Mouse (Mus musculus): ENCODE data around the gene Hnrnpl. TPM values are rescaled to one million over a fixed set of nuclear protein-coding genes. Genes with fewer than 3 reads are reported as not detected.

The Hnrnpl gene
- total and polyA plus RNA-seq, 2 experiments: 90.1 to 109 TPM

GRCm38 (mm10) chr7:28815230-28815629, 6.9 kb downstream of the Hnrnpl start:
- H3K4me1 ChIP-seq (ENCODE audit: control insufficient read depth, insufficient read depth, low read length): peaks cover 16% of the 10 kb centered on the region
- TF ChIP-seq POLR2A (IDR thresholded peaks at IDR 0.05; ENCODE audit: extremely low read depth, insufficient read depth, low read length) (no peak), CTCF (IDR thresholded peaks at IDR 0.05; ENCODE audit: low read depth, low read length) (no peak)
- H3K27me3 ChIP-seq (ENCODE audit: control insufficient read depth, insufficient read depth, low read length): no peaks in the 10 kb centered on the region
- WGBS: 91% methylated on average over 9 of the region's 9 CpGs
- H3K36me3 ChIP-seq (ENCODE audit: control insufficient read depth, insufficient read depth, low read length): peaks cover 75% of the 10 kb centered on the region
- no peak for DNase-seq (ENCODE audit: extremely low read depth, low read depth, low spot score)
- peaks cover 18% of the 10 kb centered on the region; the same call in 1 of the 2 replicates for H3K79me2 ChIP-seq (ENCODE audit: control insufficient read depth, insufficient read depth, low read length)
- H3K4me3 ChIP-seq (ENCODE audit: insufficient read depth, low read depth, low read length): no peak overlapping the region
- no peak overlapping the region for H3K9ac ChIP-seq (ENCODE audit: low read depth, low read length)
- no peak overlapping the region for H3K27ac ChIP-seq (replicated peaks; ENCODE audit: insufficient read depth, low read depth, low read length)

- Histone ChIP-seq H3K36me3 (ENCODE audit: control insufficient read depth, insufficient read depth, low read length) (peaks cover 85% of the 10 kb centered on the region), H3K9ac (ENCODE audit: low read depth, low read length) (peak overlapping the region; percentile 2; the same call in 1 of the 2 replicates), H3K4me1 (ENCODE audit: control insufficient read depth, insufficient read depth, low read length) (peaks cover 26% of the 10 kb centered on the region), H3K79me2 (ENCODE audit: control insufficient read depth, insufficient read depth, low read length) (peaks cover 18% of the 10 kb centered on the region; the same call in 1 of the 2 replicates), H3K27ac (replicated peaks; ENCODE audit: insufficient read depth, low read depth, low read length) (no peak overlapping the region), H3K4me3 (ENCODE audit: insufficient read depth, low read depth, low read length) (no peak overlapping the region), H3K27me3 (ENCODE audit: control insufficient read depth, insufficient read depth, low read length) (no peaks in the 10 kb centered on the region)
- no peak for DNase-seq (ENCODE audit: extremely low read depth, low read depth, low spot score)
- TF ChIP-seq CTCF (IDR thresholded peaks at IDR 0.05; ENCODE audit: low read depth, low read length) (no peak), POLR2A (IDR thresholded peaks at IDR 0.05; ENCODE audit: extremely low read depth, insufficient read depth, low read length) (0 out of 2 replicates have a peak, but pooled peaks have one; percentile 13)
- WGBS: 75% methylated on average over 9 of the region's 9 CpGs
These were observed 7.9 kb downstream of the Hnrnpl start for GRCm38 (mm10) chr7:28816201-28816600.

- Histone ChIP-seq H3K79me2 (ENCODE audit: control insufficient read depth, insufficient read depth, low read length) (peaks cover 17% of the 10 kb centered on the region; the same call in 1 of the 2 replicates), H3K27me3 (ENCODE audit: control insufficient read depth, insufficient read depth, low read length) (no peaks in the 10 kb centered on the region), H3K4me3 (ENCODE audit: insufficient read depth, low read depth, low read length) (no peak overlapping the region), H3K4me1 (ENCODE audit: control insufficient read depth, insufficient read depth, low read length) (peaks cover 32% of the 10 kb centered on the region), H3K36me3 (ENCODE audit: control insufficient read depth, insufficient read depth, low read length) (peaks cover 89% of the 10 kb centered on the region), H3K9ac (ENCODE audit: low read depth, low read length) (no peak overlapping the region), H3K27ac (replicated peaks; ENCODE audit: insufficient read depth, low read depth, low read length) (no peak overlapping the region)
- TF ChIP-seq CTCF (IDR thresholded peaks at IDR 0.05; ENCODE audit: low read depth, low read length) (no peak), POLR2A (IDR thresholded peaks at IDR 0.05; ENCODE audit: extremely low read depth, insufficient read depth, low read length) (no peak)
- DNase-seq (ENCODE audit: extremely low read depth, low read depth, low spot score): no peak
- 87% methylated on average over 10 of the region's 10 CpGs for WGBS
These were observed 8.6 kb downstream of the Hnrnpl start for GRCm38 (mm10) chr7:28816920-28817319.

GRCm38 (mm10) chr7:28817524-28817923, 9.2 kb downstream of the Hnrnpl start:
- 87% methylated on average over 6 of the region's 6 CpGs for WGBS
- H3K4me1 ChIP-seq (ENCODE audit: control insufficient read depth, insufficient read depth, low read length): peaks cover 34% of the 10 kb centered on the region

GRCm38 (mm10) chr7:28817957-28818356, 9.6 kb downstream of the Hnrnpl start:
- no peak overlapping the region for H3K27ac ChIP-seq (replicated peaks; ENCODE audit: insufficient read depth, low read depth, low read length)
- peaks cover 90% of the 10 kb centered on the region for H3K36me3 ChIP-seq (ENCODE audit: control insufficient read depth, insufficient read depth, low read length)
- H3K4me1 ChIP-seq (ENCODE audit: control insufficient read depth, insufficient read depth, low read length): peaks cover 36% of the 10 kb centered on the region
- no peaks in the 10 kb centered on the region for H3K27me3 ChIP-seq (ENCODE audit: control insufficient read depth, insufficient read depth, low read length)
- no peak overlapping the region for H3K9ac ChIP-seq (ENCODE audit: low read depth, low read length)
- DNase-seq (ENCODE audit: extremely low read depth, low read depth, low spot score): no peak
- peaks cover 9% of the 10 kb centered on the region; the same call in 1 of the 2 replicates for H3K79me2 ChIP-seq (ENCODE audit: control insufficient read depth, insufficient read depth, low read length)
- no peak overlapping the region for H3K4me3 ChIP-seq (ENCODE audit: insufficient read depth, low read depth, low read length)
- no peak for TF ChIP-seq CTCF (IDR thresholded peaks at IDR 0.05; ENCODE audit: low read depth, low read length)
- no peak for TF ChIP-seq POLR2A (IDR thresholded peaks at IDR 0.05; ENCODE audit: extremely low read depth, insufficient read depth, low read length)
- 83% methylated on average over 4 of the region's 4 CpGs for WGBS

More at GRCm38 (mm10) chr7:28817524-28817923, 9.2 kb downstream of the Hnrnpl start:
- Histone ChIP-seq H3K79me2 (ENCODE audit: control insufficient read depth, insufficient read depth, low read length) (peaks cover 11% of the 10 kb centered on the region; the same call in 1 of the 2 replicates), H3K4me3 (ENCODE audit: insufficient read depth, low read depth, low read length) (no peak overlapping the region), H3K36me3 (ENCODE audit: control insufficient read depth, insufficient read depth, low read length) (peaks cover 92% of the 10 kb centered on the region), H3K9ac (ENCODE audit: low read depth, low read length) (no peak overlapping the region), H3K27me3 (ENCODE audit: control insufficient read depth, insufficient read depth, low read length) (no peaks in the 10 kb centered on the region), H3K27ac (replicated peaks; ENCODE audit: insufficient read depth, low read depth, low read length) (no peak overlapping the region)
- no peak for DNase-seq (ENCODE audit: extremely low read depth, low read depth, low spot score)
- TF ChIP-seq POLR2A (IDR thresholded peaks at IDR 0.05; ENCODE audit: extremely low read depth, insufficient read depth, low read length): no peak

- DNase-seq (ENCODE audit: extremely low read depth, low read depth, low spot score): no peak
- 84% methylated on average over 18 of the region's 18 CpGs for WGBS
- Histone ChIP-seq H3K4me1 (ENCODE audit: control insufficient read depth, insufficient read depth, low read length) (peaks cover 39% of the 10 kb centered on the region), H3K27ac (replicated peaks; ENCODE audit: insufficient read depth, low read depth, low read length) (no peak overlapping the region), H3K79me2 (ENCODE audit: control insufficient read depth, insufficient read depth, low read length) (peaks cover 9% of the 10 kb centered on the region; the same call in 1 of the 2 replicates), H3K4me3 (ENCODE audit: insufficient read depth, low read depth, low read length) (no peak overlapping the region), H3K27me3 (ENCODE audit: control insufficient read depth, insufficient read depth, low read length) (no peaks in the 10 kb centered on the region), H3K36me3 (ENCODE audit: control insufficient read depth, insufficient read depth, low read length) (peaks cover 85% of the 10 kb centered on the region), H3K9ac (ENCODE audit: low read depth, low read length) (no peak overlapping the region)
- TF ChIP-seq CTCF (IDR thresholded peaks at IDR 0.05; ENCODE audit: low read depth, low read length) (no peak), POLR2A (IDR thresholded peaks at IDR 0.05; ENCODE audit: extremely low read depth, insufficient read depth, low read length) (no peak)
These were observed 10.1 kb downstream of the Hnrnpl start for GRCm38 (mm10) chr7:28818436-28818835.
